Mouse (Mus musculus) neural tube, embryonic 13.5 days (tissue): Measurements from ENCODE around the gene Gtf2f1. TPM values are rescaled to one million over a fixed set of nuclear protein-coding genes. Genes with fewer than 3 reads are reported as not detected.
"Not testable (repeated sequence)": the region's sequence is repeated elsewhere in the genome, so short reads cannot be mapped to it uniquely, and the experiment has no call there.

Experiments used
- ATAC-seq: fragments of 200-750 bp; cut with Nextera tagmentation; 2 replicates; pipeline ENCODE4 v1.8.0; 2017; ENCODE audit warnings: low read depth, mild to moderate bottlenecking, moderate TSS enrichment, moderate library complexity
- H3K27ac ChIP-seq: fragments of 300-500 bp; sonication (generic); replicated peaks from 2 replicates; pipeline ENCODE4 v1.5.1; 2015; ENCODE audit warnings: moderate library complexity, mild to moderate bottlenecking, inconsistent platforms
- H3K27me3 ChIP-seq: fragments of 300-500 bp; sonication (generic); 2 replicates; pipeline ENCODE4 v1.6.1; 2015; ENCODE audit warnings: mild to moderate bottlenecking, inconsistent platforms
- H3K36me3 ChIP-seq: fragments of 300-500 bp; sonication (generic); 2 replicates; pipeline ENCODE4 v1.6.1; 2015; ENCODE audit warnings: mild to moderate bottlenecking, inconsistent platforms
- H3K4me1 ChIP-seq: fragments of 300-500 bp; sonication (generic); replicated peaks from 2 replicates; pipeline ENCODE4 v1.6.1; 2015; ENCODE audit warnings: inconsistent platforms
- H3K4me2 ChIP-seq: fragments of 300-500 bp; sonication (generic); 2 replicates; pipeline ENCODE4 v1.6.1; 2015; ENCODE audit warnings: inconsistent platforms, mild to moderate bottlenecking, moderate library complexity
- H3K4me3 ChIP-seq: fragments of 300-500 bp; sonication (generic); 2 replicates; pipeline ENCODE4 v1.5.1; 2015; ENCODE audit warnings: mild to moderate bottlenecking, inconsistent platforms
- H3K9ac ChIP-seq: fragments of 300-500 bp; sonication (generic); 2 replicates; pipeline ENCODE4 v1.6.1; 2015; ENCODE audit warnings: moderate library complexity, mild to moderate bottlenecking, inconsistent platforms
- H3K9me3 ChIP-seq: fragments of 300-500 bp; sonication (generic); 2 replicates; pipeline ENCODE4 v1.6.1; 2016; ENCODE audit warnings: inconsistent platforms
- WGBS: fragments of 180-500 bp; shearing (Covaris S2); methylation state at CpG from one replicate; pipeline ENCODE4 v1.1.7; 2015; 5-methylcytosine and 5-hydroxymethylcytosine counted together
- polyA plus RNA-seq: library from polyadenylated mRNA; unstranded; fragments of >200 nt; fragmentation: Nextera tagmentation; extraction: Ambion mirVana; gene quantifications from 2 replicates; pipeline ENCODE4 v1.2.1, GENCODE M21; 2015

Gtf2f1 gene
- polyA plus RNA-seq, result 72.5 and 72.9 TPM in 2 replicates

DNA sequence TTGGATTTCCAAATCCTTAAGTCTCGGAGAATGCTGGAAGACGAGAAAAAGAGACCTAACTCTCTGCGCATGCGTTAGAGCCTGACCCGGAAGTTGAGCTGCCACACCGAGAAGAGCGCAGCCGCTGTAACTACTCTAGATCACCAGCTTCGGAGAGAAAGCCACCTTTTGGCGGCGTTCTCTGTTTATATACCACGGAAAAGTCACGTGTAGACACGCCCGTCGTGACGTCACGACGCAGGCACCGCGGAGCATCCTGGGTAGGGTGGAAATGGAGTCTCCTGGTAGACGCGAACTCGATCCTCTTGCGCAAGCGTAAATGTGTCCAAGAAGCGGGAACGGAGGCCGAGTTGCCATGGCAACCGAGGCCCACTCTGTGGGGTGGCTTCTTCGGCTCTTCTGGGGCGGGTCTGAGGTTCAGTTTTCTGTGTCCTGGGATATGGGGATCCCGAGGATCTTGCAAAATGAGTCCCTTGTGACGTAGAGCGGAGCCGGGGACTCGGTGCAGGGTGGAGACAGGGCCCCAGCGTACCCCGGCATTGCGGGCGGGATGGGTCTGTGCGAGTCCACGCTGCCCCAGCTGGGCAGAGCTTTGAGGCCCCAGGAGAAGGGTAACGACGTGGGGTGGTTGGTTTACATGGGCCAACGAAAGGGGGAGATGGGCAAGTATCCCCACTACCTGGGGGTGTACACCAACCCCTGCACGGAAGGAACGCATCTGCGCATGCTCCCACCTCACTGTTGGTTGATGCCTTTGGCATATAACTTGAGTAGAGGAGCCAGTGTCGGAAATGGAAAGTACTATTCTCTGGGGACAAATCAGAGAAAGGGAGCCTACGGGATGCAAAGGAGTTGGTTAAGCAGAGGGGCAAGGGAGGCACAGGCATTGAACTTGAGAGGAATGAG lies at the start of gene Gtf2f1, which contains the start of gene Gm17949:
Gene Gtf2f1, minus strand, starts transcription at position 53 of the 906 bp plus-strand sequence.
Gene Gm17949, plus strand, starts transcription at position 234 of the 906 bp plus-strand sequence.
- Histone ChIP-seq H3K9ac (peak within 1 kb of the TSS; percentile 90), H3K4me2 (peak within 1 kb of the TSS; percentile 96), H3K27me3 (no peaks in the 10 kb centered on the region), H3K4me1 (peaks cover 26% of the 10 kb centered on the region), H3K9me3 (no peaks in the 10 kb centered on the region), H3K36me3 (peaks cover 31% of the 10 kb centered on the region), H3K4me3 (peak within 1 kb of the TSS; percentile 82), H3K27ac (peak within 1 kb of the TSS; percentile 97)
- peak; percentile 91 for ATAC-seq
- under 1% methylated on average over 51 of the region's 51 CpGs for WGBS

DNA sequence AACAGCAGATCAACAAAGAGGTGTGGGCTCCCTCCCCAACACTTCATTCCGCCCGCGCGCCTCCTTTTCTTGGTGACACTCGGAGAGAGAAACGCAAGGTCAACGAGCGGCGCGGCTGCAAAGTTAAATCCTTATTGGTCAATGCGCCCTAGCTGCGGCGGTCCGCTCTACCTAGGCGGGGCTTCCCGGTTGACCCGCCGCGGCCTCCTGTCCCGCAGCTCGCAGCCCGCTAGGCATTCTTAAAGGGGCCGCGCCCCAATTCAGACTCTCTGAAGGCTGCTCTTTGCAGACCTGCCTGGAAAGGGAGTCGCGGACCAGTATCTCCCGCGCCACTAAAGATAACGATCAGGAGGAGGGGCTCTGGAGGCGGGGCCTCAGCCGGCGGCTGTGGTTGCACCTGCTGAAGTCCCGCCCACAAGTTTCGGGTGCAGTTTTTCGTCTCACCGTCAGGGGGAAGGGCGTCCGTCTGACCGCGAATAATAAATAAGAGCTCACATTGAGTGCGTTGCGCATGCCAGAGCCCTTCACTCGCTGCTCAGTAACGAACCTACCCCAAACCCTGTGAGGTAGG lies 49.2 kb upstream of the Gtf2f1 start:
- peak; percentile 91 for ATAC-seq
- H3K27me3 ChIP-seq, result peaks cover 43% of the 10 kb centered on the region
- peak overlapping the region; percentile 82 for H3K4me3 ChIP-seq
- WGBS, result under 1% methylated on average over 44 of the region's 44 CpGs
- peak overlapping the region; percentile 56 for H3K4me2 ChIP-seq
- H3K9me3 ChIP-seq, result no peaks in the 10 kb centered on the region
- peak overlapping the region; percentile 87 for H3K9ac ChIP-seq
- peak overlapping the region; percentile 90 for H3K27ac ChIP-seq
- H3K36me3 ChIP-seq, result peaks cover 14% of the 10 kb centered on the region
- H3K4me1 ChIP-seq, result peaks cover 35% of the 10 kb centered on the region

GRCm38 (mm10) chr17:57059486-57059977 lies 48.4 kb upstream of the Gtf2f1 start, which contains the start of gene Slc25a23:
TSS of gene Slc25a23 (minus strand) at chr17:57059863.
- peaks cover 21% of the 10 kb centered on the region for H3K36me3 ChIP-seq
- peak within 1 kb of the TSS; percentile 56 for H3K4me2 ChIP-seq
- no peaks in the 10 kb centered on the region for H3K9me3 ChIP-seq
- H3K9ac ChIP-seq, result peak within 1 kb of the TSS; percentile 87
- H3K4me3 ChIP-seq, result peak within 1 kb of the TSS; percentile 82
- H3K27ac ChIP-seq, result peak within 1 kb of the TSS; percentile 90
- ATAC-seq, result peak; percentile 87
- WGBS, result under 1% methylated on average over 37 of the region's 45 CpGs
- H3K27me3 ChIP-seq, result peaks cover 35% of the 10 kb centered on the region
- H3K4me1 ChIP-seq, result peaks cover 33% of the 10 kb centered on the region

DNA sequence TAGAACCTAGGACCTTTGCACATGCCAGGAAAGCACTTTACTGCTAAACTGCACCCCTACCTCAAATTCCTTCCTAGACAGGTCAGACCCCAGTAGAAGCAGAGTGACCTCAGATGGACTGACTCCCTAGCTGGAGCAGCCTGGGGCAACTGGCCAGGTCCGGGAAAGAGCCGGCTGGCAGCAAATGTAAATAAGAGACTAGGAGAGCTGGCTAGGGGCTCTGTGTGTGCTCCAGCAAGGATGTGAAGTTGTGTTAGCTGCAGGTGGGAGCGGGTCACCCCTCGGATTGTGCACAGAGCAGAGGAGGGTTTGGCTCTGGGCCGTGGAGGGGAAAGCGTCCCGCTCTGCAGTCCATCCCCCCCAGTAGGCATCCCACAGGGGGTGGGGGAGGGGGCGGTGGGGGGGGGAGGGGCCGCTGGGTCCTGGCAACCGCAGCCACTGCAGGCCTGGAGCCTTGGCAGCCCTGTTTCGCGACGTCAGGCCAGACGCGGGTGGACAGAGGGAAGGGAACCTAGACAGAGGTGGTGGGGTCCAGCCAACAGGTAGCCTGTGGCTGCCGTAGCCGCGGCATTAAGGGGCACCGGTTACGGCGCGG lies 47.9 kb upstream of the Gtf2f1 start, which contains the start of gene Crb3:
Gene Crb3, plus strand, starts transcription at position 215 of the 595 bp plus-strand sequence.
- Histone ChIP-seq H3K4me1 (peaks cover 33% of the 10 kb centered on the region), H3K4me2 (peak within 1 kb of the TSS; percentile 56), H3K9me3 (no peaks in the 10 kb centered on the region), H3K27me3 (peaks cover 30% of the 10 kb centered on the region), H3K4me3 (peak within 1 kb of the TSS; percentile 82), H3K27ac (peak within 1 kb of the TSS; percentile 90), H3K36me3 (peaks cover 25% of the 10 kb centered on the region), H3K9ac (peak within 1 kb of the TSS; percentile 87)
- ATAC-seq, result peak; percentile 9
- WGBS, result 1% methylated on average over 16 of the region's 22 CpGs

DNA sequence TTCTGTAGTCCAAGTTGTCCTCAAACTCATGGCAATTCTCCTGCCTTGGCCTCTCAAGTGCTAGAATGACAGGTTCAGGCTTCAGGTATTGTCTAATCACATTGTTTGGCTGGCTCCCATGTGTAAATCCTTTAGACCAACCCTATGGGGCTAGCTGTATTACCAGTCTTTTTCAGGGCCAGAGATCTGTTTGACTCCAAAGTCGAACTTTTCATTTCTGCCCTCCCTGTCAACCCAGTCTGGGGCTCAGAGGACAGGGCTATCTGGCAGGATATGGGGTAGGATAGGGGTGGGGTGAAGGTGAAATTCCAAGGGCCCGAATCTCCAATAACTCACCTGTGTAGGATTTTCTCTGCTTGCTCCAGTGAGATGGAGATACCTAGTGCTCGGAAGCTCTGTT lies 45.2 kb upstream of the Gtf2f1 start:
- no peak overlapping the region for H3K9ac ChIP-seq
- H3K27ac ChIP-seq, result no peak overlapping the region
- peaks cover 22% of the 10 kb centered on the region for H3K4me1 ChIP-seq
- H3K4me2 ChIP-seq, result no peak overlapping the region
- H3K36me3 ChIP-seq, result peaks cover 52% of the 10 kb centered on the region
- H3K27me3 ChIP-seq, result peaks cover 4% of the 10 kb centered on the region
- no peak overlapping the region for H3K4me3 ChIP-seq
- ATAC-seq, result no peak
- no peaks in the 10 kb centered on the region for H3K9me3 ChIP-seq
- WGBS, result 91% methylated on average over 3 of the region's 3 CpGs

DNA sequence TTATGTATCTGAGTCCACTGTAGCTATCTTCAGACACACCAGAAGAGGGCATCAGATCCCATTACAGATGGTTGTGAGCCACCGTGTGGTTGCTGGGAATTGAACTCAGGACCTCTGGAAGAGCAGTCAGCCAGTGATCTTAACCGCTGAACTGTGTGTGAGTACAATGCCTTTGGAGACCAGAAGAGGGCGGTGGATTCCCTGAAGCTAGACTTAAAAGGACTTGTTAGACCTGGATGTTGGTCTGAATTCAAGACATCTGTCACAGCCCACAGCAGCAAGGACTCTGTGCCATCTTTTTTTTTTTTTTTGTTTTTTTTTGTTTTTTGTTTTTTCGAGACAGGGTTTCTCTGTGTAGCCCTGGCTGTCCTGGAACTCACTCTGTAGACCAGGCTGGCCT lies 40.6 kb upstream of the Gtf2f1 start:
- not testable (repeated sequence) for H3K9ac ChIP-seq, ATAC-seq, H3K4me1 ChIP-seq, H3K9me3 ChIP-seq, H3K4me3 ChIP-seq, H3K4me2 ChIP-seq, H3K27ac ChIP-seq, H3K27me3 ChIP-seq
- WGBS, result 87% methylated on average over 4 of the region's 4 CpGs
- peaks cover 84% of the 10 kb centered on the region for H3K36me3 ChIP-seq

DNA sequence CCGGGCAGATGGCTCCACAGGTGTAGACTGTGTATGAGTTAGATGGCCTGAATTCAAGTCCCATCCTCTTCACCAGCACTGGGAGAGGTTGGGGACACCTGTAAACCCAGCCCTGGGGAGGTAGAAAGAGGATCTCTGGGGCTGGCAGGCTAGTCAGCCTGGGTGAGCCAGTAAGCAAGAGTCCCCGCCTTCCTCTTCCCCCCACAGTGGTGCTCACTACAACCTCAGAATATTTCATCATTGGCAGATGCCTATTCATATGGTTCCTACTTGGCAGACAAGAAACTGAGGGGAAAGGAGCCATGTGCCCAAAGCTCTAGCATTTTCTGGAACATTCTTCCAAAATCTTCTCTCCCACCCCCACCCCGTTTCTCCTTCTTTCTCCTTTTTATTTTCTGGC lies 37.7 kb upstream of the Gtf2f1 start:
- 93% methylated on average over 3 of the region's 3 CpGs for WGBS
- no peak overlapping the region for H3K4me3 ChIP-seq
- H3K9me3 ChIP-seq, result no peaks in the 10 kb centered on the region
- no peaks in the 10 kb centered on the region for H3K4me1 ChIP-seq
- no peak overlapping the region for H3K9ac ChIP-seq
- no peak overlapping the region for H3K27ac ChIP-seq
- H3K27me3 ChIP-seq, result no peaks in the 10 kb centered on the region
- no peak for ATAC-seq
- H3K36me3 ChIP-seq, result peaks cover 78% of the 10 kb centered on the region
- H3K4me2 ChIP-seq, result no peak overlapping the region

- Histone ChIP-seq H3K27ac (no peak overlapping the region), H3K27me3 (no peaks in the 10 kb centered on the region), H3K4me3 (no peak overlapping the region), H3K9ac (no peak overlapping the region), H3K36me3 (peaks cover 64% of the 10 kb centered on the region), H3K9me3 (no peaks in the 10 kb centered on the region), H3K4me1 (no peaks in the 10 kb centered on the region), H3K4me2 (no peak overlapping the region)
- 39% methylated on average over 5 of the region's 5 CpGs for WGBS
- 0 out of 2 replicates have a peak, but pooled peaks have one; percentile 14 for ATAC-seq
These were observed 36.3 kb upstream of the Gtf2f1 start for GRCm38 (mm10) chr17:57047406-57047805.

DNA sequence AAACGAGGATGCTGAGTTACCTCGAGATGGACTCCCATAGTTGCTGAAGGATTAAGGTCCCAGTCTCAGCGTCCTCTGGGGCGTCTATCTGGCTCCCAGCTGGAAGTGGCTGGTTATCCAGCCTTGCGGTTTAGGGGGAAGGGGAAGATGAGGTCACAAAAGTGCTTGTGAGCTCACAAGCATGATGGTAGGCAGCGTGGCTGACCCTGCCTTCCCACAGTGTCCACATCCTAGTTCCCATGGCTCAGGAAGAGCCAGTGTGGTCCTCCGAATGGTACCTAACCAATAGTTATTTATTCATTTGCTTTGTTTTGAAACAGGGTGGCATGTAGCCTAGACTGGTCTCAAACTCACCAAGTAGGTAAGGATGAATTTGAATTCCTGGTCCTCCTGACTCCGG lies 30.5 kb upstream of the Gtf2f1 start, which contains the start of gene Slc25a41:
Gene Slc25a41, minus strand, starts transcription at position 101 of the 400 bp plus-strand sequence.
- H3K27ac ChIP-seq, result no peak within 1 kb of the TSS
- H3K9me3 ChIP-seq, result no peaks in the 10 kb centered on the region
- no peak within 1 kb of the TSS for H3K4me2 ChIP-seq
- H3K4me1 ChIP-seq, result no peaks in the 10 kb centered on the region
- ATAC-seq, result no peak
- no peak within 1 kb of the TSS for H3K4me3 ChIP-seq
- peaks cover 22% of the 10 kb centered on the region for H3K27me3 ChIP-seq
- no peak within 1 kb of the TSS for H3K9ac ChIP-seq
- 75% methylated on average over 8 of the region's 8 CpGs for WGBS
- H3K36me3 ChIP-seq, result peaks cover 19% of the 10 kb centered on the region

DNA sequence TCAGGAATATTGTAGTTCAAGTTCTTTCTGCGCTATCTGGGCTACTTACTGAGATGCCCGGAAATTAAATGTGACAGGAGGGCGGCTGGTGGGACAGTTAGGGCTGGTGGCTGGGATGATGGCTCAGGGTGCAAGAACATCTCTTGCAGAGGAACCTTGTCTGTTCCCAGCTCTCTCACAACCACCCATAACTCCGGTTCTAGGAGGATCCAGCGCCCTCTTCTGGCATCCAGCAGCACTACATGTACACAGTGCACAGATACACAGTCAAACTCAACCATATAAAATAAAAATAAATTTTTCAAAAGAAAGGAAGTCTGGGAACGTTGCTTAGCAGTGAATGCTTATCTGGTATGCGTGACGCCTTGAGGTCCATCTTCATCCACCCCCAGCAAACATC lies 27.9 kb upstream of the Gtf2f1 start:
- H3K4me2 ChIP-seq, result no peak overlapping the region
- no peak overlapping the region for H3K4me3 ChIP-seq
- no peaks in the 10 kb centered on the region for H3K36me3 ChIP-seq
- H3K4me1 ChIP-seq, result no peaks in the 10 kb centered on the region
- H3K27me3 ChIP-seq, result peaks cover 22% of the 10 kb centered on the region
- H3K27ac ChIP-seq, result no peak overlapping the region
- WGBS, result 42% methylated on average over 8 of the region's 8 CpGs
- ATAC-seq, result no peak
- no peaks in the 10 kb centered on the region for H3K9me3 ChIP-seq
- no peak overlapping the region for H3K9ac ChIP-seq

DNA sequence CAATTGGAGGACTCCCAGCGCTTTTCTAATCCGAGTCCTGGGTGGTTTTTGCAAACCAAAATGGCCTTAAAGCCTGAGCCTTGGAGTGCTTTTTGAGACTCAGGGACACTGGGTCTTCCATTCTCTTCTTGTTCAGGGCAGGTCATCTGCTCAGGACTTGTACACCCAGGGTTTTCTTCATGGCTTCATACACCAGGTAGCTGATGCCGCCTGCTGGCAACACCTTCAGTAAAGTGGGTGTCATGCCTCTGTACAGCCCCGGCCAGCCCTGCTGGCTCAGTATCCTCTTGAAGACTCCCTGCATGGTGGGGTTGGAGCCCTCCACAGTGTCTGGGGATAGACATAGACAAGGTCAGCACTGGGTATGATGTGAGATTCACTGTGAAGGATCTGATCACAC lies 21.8 kb upstream of the Gtf2f1 start:
- Histone ChIP-seq H3K4me3 (peak overlapping the region; percentile 45), H3K27ac (peak overlapping the region; percentile 90; the same call in 1 of the 2 replicates), H3K36me3 (peaks cover 10% of the 10 kb centered on the region), H3K4me2 (peak overlapping the region; percentile 68; the same call in 1 of the 2 replicates), H3K27me3 (peaks cover 3% of the 10 kb centered on the region), H3K9ac (no peak overlapping the region), H3K4me1 (peaks cover 29% of the 10 kb centered on the region), H3K9me3 (no peaks in the 10 kb centered on the region)
- ATAC-seq, result no peak
- WGBS, result 87% methylated on average over 4 of the region's 4 CpGs
